Mouse (Mus musculus): ENCODE data around the gene Tpi1. TPM values are rescaled to one million over a fixed set of nuclear protein-coding genes. Genes with fewer than 3 reads are reported as not detected.

The Tpi1 gene
- polyA plus RNA-seq, 1 experiment, result not detected

- WGBS, result 93% methylated on average over 15 of the region's 15 CpGs
These were observed 43.6 kb downstream of the Tpi1 start for GRCm38 (mm10) chr6:124770511-124770910.

DNA sequence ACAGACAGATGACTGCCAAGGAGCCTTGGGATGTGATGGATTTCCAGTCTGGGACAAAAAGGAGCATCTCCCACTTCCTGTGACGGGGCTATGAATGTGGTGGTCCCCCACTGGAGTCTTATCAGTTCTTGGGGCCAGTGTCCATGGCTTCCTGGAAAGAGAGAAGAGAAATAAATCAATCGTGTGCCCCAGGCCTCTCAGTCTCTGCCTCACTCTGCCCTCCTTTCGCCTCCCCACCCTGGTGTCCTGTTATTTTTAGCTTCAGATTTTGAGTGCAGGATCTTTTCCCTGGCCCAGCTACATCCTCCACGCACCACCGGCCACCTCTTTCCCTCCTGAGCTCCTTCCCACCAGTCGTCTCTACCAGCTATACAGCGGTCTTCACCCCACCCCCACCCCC lies 44.1 kb downstream of the Tpi1 start:
- peaks cover 39% of the 10 kb centered on the region for H3K4me1 ChIP-seq (ENCODE audit: control insufficient read depth, insufficient read depth, low read length)
- TF ChIP-seq POLR2A (IDR thresholded peaks at IDR 0.05; ENCODE audit: insufficient read depth, low read depth, low read length), result no peak
- 40% methylated on average over 7 of the region's 7 CpGs for WGBS
- peak overlapping the region; percentile 81 for H3K4me3 ChIP-seq (ENCODE audit: insufficient read depth, low read depth, low read length)
- peak overlapping the region; percentile 87 for H3K27ac ChIP-seq (ENCODE audit: insufficient read depth, low read depth, low read length)

More at GRCm38 (mm10) chr6:124770511-124770910, 43.6 kb downstream of the Tpi1 start:
- TF ChIP-seq CTCF (IDR thresholded peaks at IDR 0.05; ENCODE audit: insufficient read depth, low read depth, low read length) (no peak), POLR2A (IDR thresholded peaks at IDR 0.05; ENCODE audit: insufficient read depth, low read depth, low read length) (no peak)
- peaks cover 39% of the 10 kb centered on the region for H3K4me1 ChIP-seq (ENCODE audit: control insufficient read depth, insufficient read depth, low read length)
- H3K27ac ChIP-seq (ENCODE audit: insufficient read depth, low read depth, low read length), result peak overlapping the region; percentile 87; the same call in 1 of the 2 replicates
- H3K4me3 ChIP-seq (ENCODE audit: insufficient read depth, low read depth, low read length), result no peak overlapping the region

DNA sequence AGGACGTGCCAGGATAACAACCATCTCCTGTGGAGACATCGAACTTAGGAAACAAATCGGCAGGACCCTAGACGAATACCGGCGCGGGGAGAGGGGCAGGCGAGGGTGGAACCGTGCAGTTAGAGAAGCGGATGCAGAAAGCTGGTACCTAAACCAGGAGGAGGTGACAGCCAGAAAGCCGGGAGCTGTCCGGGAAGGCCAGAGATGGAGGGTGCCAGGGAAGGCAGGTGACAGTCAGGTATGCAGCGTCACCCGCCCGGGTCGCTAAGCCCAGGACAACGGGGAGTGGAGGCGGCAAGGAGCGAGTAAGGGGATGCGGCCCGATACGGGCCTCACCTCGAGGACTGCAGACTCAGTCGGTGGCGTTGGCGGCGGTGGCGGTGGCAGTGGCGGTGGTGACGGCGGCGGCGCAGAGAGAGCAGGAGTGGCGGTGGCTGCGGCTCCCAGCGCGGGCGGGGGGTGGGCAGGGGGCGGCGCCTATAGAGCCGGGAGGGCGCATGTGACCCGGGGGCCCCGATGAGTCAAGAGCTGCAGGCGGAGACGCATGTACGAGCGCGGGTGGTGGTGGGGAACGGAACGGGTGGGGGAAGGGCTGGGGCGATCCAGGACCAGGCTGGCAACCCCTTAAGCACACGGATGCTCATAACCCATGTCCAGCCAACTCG lies 44.9 kb downstream of the Tpi1 start, which contains the start of gene Eno2:
TSS of gene Eno2 (minus strand) at position 573 of the 665 bp plus-strand sequence.
- under 1% methylated on average over 49 of the region's 54 CpGs for WGBS
- Histone ChIP-seq H3K4me1 (ENCODE audit: control insufficient read depth, insufficient read depth, low read length) (peaks cover 39% of the 10 kb centered on the region), H3K27ac (ENCODE audit: insufficient read depth, low read depth, low read length) (peak within 1 kb of the TSS; percentile 91), H3K4me3 (ENCODE audit: insufficient read depth, low read depth, low read length) (peak within 1 kb of the TSS; percentile 81)
- TF ChIP-seq POLR2A (IDR thresholded peaks at IDR 0.05; ENCODE audit: insufficient read depth, low read depth, low read length) (peak; percentile 88; the same call in 1 of the 2 replicates), CTCF (IDR thresholded peaks at IDR 0.05; ENCODE audit: insufficient read depth, low read depth, low read length) (no peak)

GRCm38 (mm10) chr6:124768704-124769044 lies 45.4 kb downstream of the Tpi1 start:
- peak overlapping the region; percentile 81 for H3K4me3 ChIP-seq (ENCODE audit: insufficient read depth, low read depth, low read length)
- peaks cover 39% of the 10 kb centered on the region for H3K4me1 ChIP-seq (ENCODE audit: control insufficient read depth, insufficient read depth, low read length)
- TF ChIP-seq CTCF (IDR thresholded peaks at IDR 0.05; ENCODE audit: insufficient read depth, low read depth, low read length), result no peak
- TF ChIP-seq POLR2A (IDR thresholded peaks at IDR 0.05; ENCODE audit: insufficient read depth, low read depth, low read length), result no peak
- WGBS, result 3% methylated on average over 9 of the region's 9 CpGs
- peak overlapping the region; percentile 91 for H3K27ac ChIP-seq (ENCODE audit: insufficient read depth, low read depth, low read length)

GRCm38 (mm10) chr6:124767920-124768703 lies 46.0 kb downstream of the Tpi1 start:
- TF ChIP-seq CTCF (IDR thresholded peaks at IDR 0.05; ENCODE audit: insufficient read depth, low read depth, low read length) (no peak), POLR2A (IDR thresholded peaks at IDR 0.05; ENCODE audit: insufficient read depth, low read depth, low read length) (no peak; the same call in 1 of the 2 replicates)
- WGBS, result 13% methylated on average over 19 of the region's 19 CpGs

DNA sequence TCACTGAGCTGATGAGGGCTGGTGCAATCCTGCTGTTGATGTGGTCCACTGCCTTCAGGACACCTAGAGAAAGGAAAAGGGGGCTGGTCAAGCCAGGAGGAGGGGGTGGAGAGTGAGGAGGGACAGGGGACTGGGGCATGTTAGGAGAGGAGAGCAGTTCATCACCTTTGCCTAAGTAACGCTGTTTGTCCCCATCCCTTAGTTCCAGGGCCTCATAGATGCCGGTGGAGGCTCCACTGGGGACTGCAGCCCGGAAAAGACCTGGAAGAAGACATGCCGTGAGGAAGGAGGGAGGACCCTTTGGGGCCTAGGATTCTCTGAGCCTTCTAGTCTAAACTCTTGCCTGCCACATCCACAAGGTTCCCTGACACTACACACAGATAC lies 46.6 kb downstream of the Tpi1 start:
- peak overlapping the region; percentile 82 for H3K27ac ChIP-seq (ENCODE audit: insufficient read depth, low read depth, low read length)
- H3K4me1 ChIP-seq (ENCODE audit: control insufficient read depth, insufficient read depth, low read length), result peaks cover 51% of the 10 kb centered on the region
- H3K4me3 ChIP-seq (ENCODE audit: insufficient read depth, low read depth, low read length), result peak overlapping the region; percentile 81
- TF ChIP-seq CTCF (IDR thresholded peaks at IDR 0.05; ENCODE audit: insufficient read depth, low read depth, low read length), result no peak
- TF ChIP-seq POLR2A (IDR thresholded peaks at IDR 0.05; ENCODE audit: insufficient read depth, low read depth, low read length), result no peak
- WGBS, result 20% methylated on average over 4 of the region's 4 CpGs

More at GRCm38 (mm10) chr6:124767920-124768703, 46.0 kb downstream of the Tpi1 start:
- H3K4me3 ChIP-seq (ENCODE audit: insufficient read depth, low read depth, low read length), result peak overlapping the region; percentile 81
- peak overlapping the region; percentile 91 for H3K27ac ChIP-seq (ENCODE audit: insufficient read depth, low read depth, low read length)
- H3K4me1 ChIP-seq (ENCODE audit: control insufficient read depth, insufficient read depth, low read length), result peaks cover 45% of the 10 kb centered on the region

- WGBS, result 87% methylated on average over 7 of the region's 7 CpGs
- Histone ChIP-seq H3K4me3 (ENCODE audit: insufficient read depth, low read depth, low read length) (no peak overlapping the region), H3K27ac (ENCODE audit: insufficient read depth, low read depth, low read length) (no peak overlapping the region), H3K4me1 (ENCODE audit: control insufficient read depth, insufficient read depth, low read length) (peaks cover 52% of the 10 kb centered on the region)
- TF ChIP-seq CTCF (IDR thresholded peaks at IDR 0.05; ENCODE audit: insufficient read depth, low read depth, low read length), result no peak
- no peak for TF ChIP-seq POLR2A (IDR thresholded peaks at IDR 0.05; ENCODE audit: insufficient read depth, low read depth, low read length)
These were observed 48.1 kb downstream of the Tpi1 start for GRCm38 (mm10) chr6:124765951-124766350.

Other genes starting within 250 kb of the Tpi1 start
- not detected in 2 replicates for gene C1rb, start 244.0 kb downstream of the Tpi1 start, polyA plus RNA-seq (2012; ENCODE audit: insufficient read depth, insufficient read length, low replicate concordance, missing spikeins)
- gene C1s2, start 178.2 kb downstream of the Tpi1 start, polyA plus RNA-seq (2012; ENCODE audit: insufficient read depth, insufficient read length, low replicate concordance, missing spikeins), result not detected in 2 replicates
- gene Lpcat3, start 151.3 kb downstream of the Tpi1 start, polyA plus RNA-seq (2012; ENCODE audit: insufficient read depth, insufficient read length, low replicate concordance, missing spikeins), result not detected in 2 replicates
- not detected in 2 replicates for gene Emg1, start 102.1 kb downstream of the Tpi1 start, polyA plus RNA-seq (2012; ENCODE audit: insufficient read depth, insufficient read length, low replicate concordance, missing spikeins)
- not detected in 2 replicates for gene Phb2, start 102.0 kb downstream of the Tpi1 start, polyA plus RNA-seq (2012; ENCODE audit: insufficient read depth, insufficient read length, low replicate concordance, missing spikeins)
- not detected in 2 replicates for gene Ptpn6, start 75.6 kb downstream of the Tpi1 start, polyA plus RNA-seq (2012; ENCODE audit: insufficient read depth, insufficient read length, low replicate concordance, missing spikeins)
- gene Grcc10, start 72.9 kb downstream of the Tpi1 start, polyA plus RNA-seq (2012; ENCODE audit: insufficient read depth, insufficient read length, low replicate concordance, missing spikeins), result 1,072 TPM in 1 of 2 replicates, not detected in the other
- gene Gm45234, start 58.3 kb downstream of the Tpi1 start, polyA plus RNA-seq (2012; ENCODE audit: insufficient read depth, insufficient read length, low replicate concordance, missing spikeins), result not detected in 2 replicates
- not detected in 2 replicates for gene Atn1, start 57.8 kb downstream of the Tpi1 start, polyA plus RNA-seq (2012; ENCODE audit: insufficient read depth, insufficient read length, low replicate concordance, missing spikeins)
- gene Eno2, start 44.6 kb downstream of the Tpi1 start, polyA plus RNA-seq (2012; ENCODE audit: insufficient read depth, insufficient read length, low replicate concordance, missing spikeins), result 916 and 939 TPM in 2 replicates
- not detected in 2 replicates for gene Lrrc23, start 34.6 kb downstream of the Tpi1 start, polyA plus RNA-seq (2012; ENCODE audit: insufficient read depth, insufficient read length, low replicate concordance, missing spikeins)
- gene Spsb2, start 5.6 kb downstream of the Tpi1 start, polyA plus RNA-seq (2012; ENCODE audit: insufficient read depth, insufficient read length, low replicate concordance, missing spikeins), result not detected in 2 replicates
- gene Usp5, start 15.2 kb upstream of the Tpi1 start, polyA plus RNA-seq (2012; ENCODE audit: insufficient read depth, insufficient read length, low replicate concordance, missing spikeins), result 225 TPM in 1 of 2 replicates, not detected in the other
- gene Cdca3, start 15.3 kb upstream of the Tpi1 start, polyA plus RNA-seq (2012; ENCODE audit: insufficient read depth, insufficient read length, low replicate concordance, missing spikeins), result not detected in 2 replicates
- not detected in 2 replicates for gene Gnb3, start 26.0 kb upstream of the Tpi1 start, polyA plus RNA-seq (2012; ENCODE audit: insufficient read depth, insufficient read length, low replicate concordance, missing spikeins)
- gene P3h3, start 43.5 kb upstream of the Tpi1 start, polyA plus RNA-seq (2012; ENCODE audit: insufficient read depth, insufficient read length, low replicate concordance, missing spikeins), result not detected in 2 replicates
- not detected in 2 replicates for gene Gpr162, start 49.7 kb upstream of the Tpi1 start, polyA plus RNA-seq (2012; ENCODE audit: insufficient read depth, insufficient read length, low replicate concordance, missing spikeins)
- 395 and 682 TPM in 2 replicates for gene Cd4, start 73.9 kb upstream of the Tpi1 start, polyA plus RNA-seq (2012; ENCODE audit: insufficient read depth, insufficient read length, low replicate concordance, missing spikeins)
- not detected in 2 replicates for gene Lag3, start 97.4 kb upstream of the Tpi1 start, polyA plus RNA-seq (2012; ENCODE audit: insufficient read depth, insufficient read length, low replicate concordance, missing spikeins)
- gene Ptms, start 105.8 kb upstream of the Tpi1 start, polyA plus RNA-seq (2012; ENCODE audit: insufficient read depth, insufficient read length, low replicate concordance, missing spikeins), result not detected in 2 replicates
- gene Mlf2, start 117.1 kb upstream of the Tpi1 start, polyA plus RNA-seq (2012; ENCODE audit: insufficient read depth, insufficient read length, low replicate concordance, missing spikeins), result not detected in 2 replicates
- 255 TPM in 1 of 2 replicates, not detected in the other for gene Cops7a, start 151.2 kb upstream of the Tpi1 start, polyA plus RNA-seq (2012; ENCODE audit: insufficient read depth, insufficient read length, low replicate concordance, missing spikeins)
- not detected in 2 replicates for gene Pianp, start 182.4 kb upstream of the Tpi1 start, polyA plus RNA-seq (2012; ENCODE audit: insufficient read depth, insufficient read length, low replicate concordance, missing spikeins)
- 212 TPM in 1 of 2 replicates, not detected in the other for gene Zfp384, start 194.8 kb upstream of the Tpi1 start, polyA plus RNA-seq (2012; ENCODE audit: insufficient read depth, insufficient read length, low replicate concordance, missing spikeins)
- not detected in 2 replicates for gene Ing4, start 225.5 kb upstream of the Tpi1 start, polyA plus RNA-seq (2012; ENCODE audit: insufficient read depth, insufficient read length, low replicate concordance, missing spikeins)
- not detected in 2 replicates for gene Acrbp, start 235.4 kb upstream of the Tpi1 start, polyA plus RNA-seq (2012; ENCODE audit: insufficient read depth, insufficient read length, low replicate concordance, missing spikeins)

All from olfactory bulb, adult 2 months (tissue).